Mouse (Mus musculus) mouse embryonic stem cell (cell line): ENCODE measurements around the gene Emp3.
"Not testable (repeated sequence)": the region's sequence is repeated elsewhere in the genome, so short reads cannot be mapped to it uniquely, and the experiment has no call there.

ENCODE experiments used
- in situ Hi-C, 2 experiments: fragments of 300-500 bp; cut with MboI; formaldehyde crosslinking; loops; 1 replicate in 1 of 2; 3 replicates in 1 of 2; pipeline ENCODE4 v1.14.3; 2019 to 2020; ENCODE audit warnings: low sequenced_read_pairs in 2 of 2, low pct_unique_long_range_greater_than_20kb in 1 of 2, mixed read lengths in 1 of 2; ENCODE audit not compliant: unreplicated experiment in 1 of 2

Emp3 gene

GRCm38 (mm10) chr7:45921242-45921621 lies at the start of gene Emp3:
Gene Emp3, minus strand, starts transcription at chr7:45921404.
- in situ Hi-C loops: loop anchor here in 1 of 2 experiments (10.0 kb wide), 1 partner anchor 186 kb away; no protein-coding TSS in a partner anchor

DNA sequence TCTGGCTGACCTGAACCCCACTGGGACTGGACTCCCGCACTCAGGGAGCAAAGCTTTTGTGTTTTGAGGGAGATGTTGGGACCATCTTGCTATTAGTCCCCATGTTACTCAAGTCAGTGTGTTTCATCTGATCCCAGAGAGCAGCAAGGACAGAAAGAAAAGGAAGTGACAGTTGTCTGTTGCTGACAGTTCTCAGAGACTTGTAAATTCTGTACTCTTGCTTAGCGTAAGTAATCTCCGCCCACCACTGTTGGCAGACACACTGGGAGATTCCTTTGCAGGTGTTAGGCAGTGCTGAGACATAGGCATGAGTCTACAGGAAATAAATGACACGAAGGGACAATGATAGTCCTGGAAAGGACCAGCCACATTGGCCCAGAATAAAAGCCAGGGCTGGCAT lies 35.4 kb upstream of the Emp3 start:
- in situ Hi-C loops: no loop called here

GRCm38 (mm10) chr7:45949061-45949460 lies 27.9 kb upstream of the Emp3 start:
- in situ Hi-C loops: no loop called here

GRCm38 (mm10) chr7:45943280-45943679 lies 22.1 kb upstream of the Emp3 start:
- in situ Hi-C loops: loop anchor here (5.0 kb wide), 2 partner anchors 54 to 69 kb away; no protein-coding TSS in a partner anchor

GRCm38 (mm10) chr7:45941986-45942385 lies 20.8 kb upstream of the Emp3 start:
- in situ Hi-C loops: loop anchor here (5.0 kb wide), 2 partner anchors 55 to 70 kb away; no protein-coding TSS in a partner anchor

GRCm38 (mm10) chr7:45939836-45940235 lies 18.6 kb upstream of the Emp3 start:
- in situ Hi-C loops: loop anchor here (5.0 kb wide), 2 partner anchors 57 to 72 kb away; no protein-coding TSS in a partner anchor

DNA sequence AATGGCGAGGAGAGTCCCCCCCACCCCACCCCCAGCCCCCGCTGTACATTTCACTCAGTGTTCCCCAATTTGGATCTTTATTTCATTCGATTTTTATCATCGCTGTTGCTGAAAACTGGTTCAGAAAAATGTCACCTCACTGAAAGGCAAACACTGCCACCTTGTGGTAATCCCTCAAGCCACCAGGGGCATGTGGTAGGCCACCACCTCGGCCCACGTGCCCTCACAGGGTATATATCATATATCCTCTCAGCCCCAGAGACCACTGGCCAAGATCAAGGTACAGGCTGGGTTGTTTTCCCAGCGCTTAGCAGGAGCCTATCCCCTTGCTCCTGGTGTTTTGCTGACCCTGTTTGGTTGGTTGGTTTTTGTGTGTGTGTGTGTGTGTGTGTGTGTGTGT lies 13.9 kb upstream of the Emp3 start:
- in situ Hi-C loops: no loop called here

DNA sequence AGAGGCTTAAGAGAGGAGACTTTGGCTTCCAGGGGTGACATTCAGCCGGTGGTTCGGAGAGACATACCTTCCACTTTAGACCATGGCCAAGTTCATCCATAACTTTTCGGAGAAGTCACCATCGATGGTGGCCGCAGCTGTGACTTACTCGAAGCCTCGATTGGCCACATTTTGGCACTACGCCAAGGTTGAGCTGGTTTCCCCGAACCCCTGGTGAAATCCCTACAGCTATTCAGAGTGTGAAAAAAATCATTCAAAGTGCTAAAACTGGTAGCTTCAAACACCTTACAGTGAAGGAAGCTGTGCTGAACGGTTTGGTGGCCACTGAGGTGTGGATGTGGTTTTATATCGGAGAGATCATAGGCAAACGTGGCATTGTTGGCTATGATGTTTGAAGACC lies 12.6 kb upstream of the Emp3 start:
- in situ Hi-C loops: not testable (repeated sequence)

DNA sequence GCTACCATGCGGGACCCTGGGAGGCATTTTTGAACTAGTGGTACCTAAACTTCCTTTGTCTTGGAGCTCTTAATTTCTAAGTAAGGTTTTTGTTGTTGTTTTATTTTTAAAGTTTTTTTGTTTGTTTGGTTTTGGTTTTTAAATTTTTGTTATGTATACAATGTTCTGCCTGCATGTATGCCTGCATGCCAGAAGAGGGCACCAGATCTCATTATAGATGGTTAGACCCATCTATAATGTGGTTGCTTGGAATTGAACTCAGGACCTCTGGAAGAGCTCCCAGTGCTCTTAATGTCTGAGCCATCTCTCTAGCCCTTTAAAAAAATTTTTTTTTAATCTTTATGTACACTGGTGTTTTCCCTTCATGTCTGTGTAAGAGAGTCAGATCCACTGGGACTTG lies 8.5 kb upstream of the Emp3 start:
- in situ Hi-C loops: loop anchor here in 1 of 2 experiments (10.0 kb wide), 1 partner anchor 195 kb away; no protein-coding TSS in a partner anchor

GRCm38 (mm10) chr7:45928626-45929295 lies 7.6 kb upstream of the Emp3 start:
- in situ Hi-C loops: loop anchor here in 1 of 2 experiments (10.0 kb wide), 1 partner anchor 194 kb away; no protein-coding TSS in a partner anchor

DNA sequence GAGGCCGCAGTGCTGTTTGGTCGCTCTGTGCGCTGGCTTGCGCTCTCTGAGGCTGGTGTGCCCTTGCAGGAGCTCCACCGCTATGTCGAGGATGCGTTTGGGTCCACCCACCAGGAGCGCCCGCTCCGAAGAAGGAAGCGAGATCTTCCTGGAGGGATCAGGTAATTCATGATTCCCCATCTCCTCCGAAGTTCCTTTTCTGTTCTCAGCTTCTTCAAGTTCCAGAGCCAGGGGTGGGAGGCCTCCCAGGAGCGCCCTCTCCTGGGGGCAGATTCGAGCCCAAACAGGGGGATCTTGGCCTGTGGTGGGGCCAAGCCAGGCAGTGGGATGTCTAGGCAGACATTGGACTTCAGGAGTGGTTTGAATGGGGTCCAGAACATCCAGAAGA lies 3.2 kb upstream of the Emp3 start:
- in situ Hi-C loops: loop anchor here in 1 of 2 experiments (10.0 kb wide), 1 partner anchor 190 kb away; no protein-coding TSS in a partner anchor

- in situ Hi-C loops: loop anchor here in 1 of 2 experiments (10.0 kb wide), 1 partner anchor 189 kb away; no protein-coding TSS in a partner anchor
Observed at GRCm38 (mm10) chr7:45923762-45924428, 2.7 kb upstream of the Emp3 start, which contains the start of gene Ccdc114. Gene Ccdc114, plus strand, starts transcription at chr7:45924072.

GRCm38 (mm10) chr7:45922928-45923761 lies 1.9 kb upstream of the Emp3 start:
- in situ Hi-C loops: loop anchor here in 1 of 2 experiments (10.0 kb wide), 1 partner anchor 188 kb away; no protein-coding TSS in a partner anchor

GRCm38 (mm10) chr7:45921950-45922600 lies 871 bp upstream of the Emp3 start:
- in situ Hi-C loops: loop anchor here in 1 of 2 experiments (10.0 kb wide), 1 partner anchor 187 kb away; no protein-coding TSS in a partner anchor

DNA sequence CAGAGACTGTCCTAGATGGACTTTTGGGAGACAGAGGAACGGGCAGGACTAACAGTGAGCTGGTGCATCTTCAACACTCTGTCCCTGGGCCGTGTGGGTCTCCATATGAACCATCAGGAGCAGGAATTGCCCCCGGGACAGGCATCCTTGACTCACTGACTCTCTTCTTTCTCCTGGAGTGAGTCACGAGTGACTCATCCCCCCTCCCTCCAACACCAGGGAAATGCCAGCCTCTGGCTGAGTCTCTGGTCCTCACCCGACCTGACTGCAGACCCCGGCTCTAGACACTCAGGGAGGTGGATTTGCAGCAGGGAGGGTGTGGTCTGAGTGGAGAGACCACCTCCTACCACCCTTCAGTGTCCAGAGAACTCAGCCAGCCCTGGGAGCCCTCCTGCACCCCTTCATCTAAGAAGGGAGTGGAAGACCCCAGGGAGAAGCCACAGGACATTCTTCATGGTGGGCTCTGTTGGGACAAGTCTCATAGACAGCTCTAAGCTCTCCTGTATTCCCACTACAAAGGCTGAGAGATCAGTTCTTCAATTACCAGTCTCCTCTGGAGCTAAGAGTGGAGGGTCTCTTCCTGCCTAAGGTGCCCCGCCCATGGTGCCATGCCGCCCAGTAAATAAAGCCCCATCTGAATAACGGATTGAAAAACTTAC lies 492 bp downstream of the Emp3 start:
- in situ Hi-C loops: loop anchor here in 1 of 2 experiments (10.0 kb wide), 1 partner anchor 186 kb away; no protein-coding TSS in a partner anchor

- in situ Hi-C loops: loop anchor here in 1 of 2 experiments (10.0 kb wide), 1 partner anchor 185 kb away; no protein-coding TSS in a partner anchor
Observed at GRCm38 (mm10) chr7:45919761-45920160, 1.4 kb downstream of the Emp3 start.

GRCm38 (mm10) chr7:45919083-45919671 lies 2.0 kb downstream of the Emp3 start:
- in situ Hi-C loops: no loop called here
